Mouse (Mus musculus): ENCODE results near the gene Ghsr. TPM values are rescaled to one million over a fixed set of nuclear protein-coding genes. Genes with fewer than 3 reads are reported as not detected.
"Not testable (repeated sequence)": the region's sequence is repeated elsewhere in the genome, so short reads cannot be mapped to it uniquely, and the experiment has no call there.

Gene Ghsr
- polyA plus RNA-seq, 1 experiment from 2014 or later, result not detected

- H3K27ac ChIP-seq, result no peak overlapping the region
- no peaks in the 10 kb centered on the region for H3K36me3 ChIP-seq
- 47% methylated on average over 2 of the region's 2 CpGs for whole genome bisulfite sequencing
- no peak overlapping the region for H3K4me2 ChIP-seq
- H3K9ac ChIP-seq, result no peak overlapping the region
- H3K9me3 ChIP-seq, result no peaks in the 10 kb centered on the region
- H3K4me3 ChIP-seq, result no peak overlapping the region
- H3K4me1 ChIP-seq, result no peaks in the 10 kb centered on the region
- H3K27me3 ChIP-seq, result no peaks in the 10 kb centered on the region
- ATAC-seq (ENCODE audit: borderline replicate concordance, extremely low read depth, low FRiP score, low TSS enrichment), result peak; percentile 55; the same call in 1 of the 2 replicates
Measured at GRCm38 (mm10) chr3:27359100-27359720, 11.9 kb upstream of the Ghsr start.

- 7% methylated on average over 10 of the region's 10 CpGs for WGBS
- Histone ChIP-seq H3K27ac (no peak overlapping the region), H3K9me3 (no peaks in the 10 kb centered on the region), H3K36me3 (no peaks in the 10 kb centered on the region), H3K4me3 (no peak overlapping the region), H3K4me1 (peaks cover 7% of the 10 kb centered on the region; the same call in 1 of the 2 replicates), H3K27me3 (peaks cover 57% of the 10 kb centered on the region), H3K4me2 (no peak overlapping the region), H3K9ac (no peak overlapping the region)
- ATAC-seq (ENCODE audit: borderline replicate concordance, extremely low read depth, low FRiP score, low TSS enrichment), result no peak
Measured at GRCm38 (mm10) chr3:27370125-27370524, 1.0 kb upstream of the Ghsr start.

- Histone ChIP-seq H3K9me3 (no peaks in the 10 kb centered on the region), H3K36me3 (no peaks in the 10 kb centered on the region), H3K4me2 (peak overlapping the region; percentile 40; the same call in 1 of the 2 replicates), H3K27ac (no peak overlapping the region), H3K4me1 (peaks cover 7% of the 10 kb centered on the region; the same call in 1 of the 2 replicates), H3K4me3 (no peak overlapping the region), H3K27me3 (peaks cover 59% of the 10 kb centered on the region), H3K9ac (no peak overlapping the region)
- no peak for ATAC-seq (ENCODE audit: borderline replicate concordance, extremely low read depth, low FRiP score, low TSS enrichment)
- 6% methylated on average over 20 of the region's 20 CpGs for WGBS
Measured at GRCm38 (mm10) chr3:27370582-27371275, 422 bp upstream of the Ghsr start.

- H3K9me3 ChIP-seq, result no peaks in the 10 kb centered on the region
- under 1% methylated on average over 74 of the region's 77 CpGs for WGBS
- H3K4me3 ChIP-seq, result peak overlapping the region; percentile 8; the same call in 1 of the 2 replicates
- no peak overlapping the region for H3K9ac ChIP-seq
- no peaks in the 10 kb centered on the region for H3K36me3 ChIP-seq
- H3K4me2 ChIP-seq, result peak overlapping the region; percentile 40
- no peak overlapping the region for H3K27ac ChIP-seq
- peaks cover 59% of the 10 kb centered on the region for H3K27me3 ChIP-seq
- peaks cover 7% of the 10 kb centered on the region; the same call in 1 of the 2 replicates for H3K4me1 ChIP-seq
- ATAC-seq (ENCODE audit: borderline replicate concordance, extremely low read depth, low FRiP score, low TSS enrichment), result no peak
Measured at GRCm38 (mm10) chr3:27371725-27372650, 837 bp downstream of the Ghsr start.

GRCm38 (mm10) chr3:27374396-27374795, 3.2 kb downstream of the Ghsr start:
- no peak for ATAC-seq (ENCODE audit: borderline replicate concordance, extremely low read depth, low FRiP score, low TSS enrichment)
- H3K4me3 ChIP-seq, result no peak overlapping the region
- no peaks in the 10 kb centered on the region for H3K36me3 ChIP-seq
- H3K27ac ChIP-seq, result no peak overlapping the region
- no peaks in the 10 kb centered on the region for H3K9me3 ChIP-seq
- peaks cover 7% of the 10 kb centered on the region; the same call in 1 of the 2 replicates for H3K4me1 ChIP-seq
- peaks cover 54% of the 10 kb centered on the region for H3K27me3 ChIP-seq
- H3K9ac ChIP-seq, result no peak overlapping the region
- 39% methylated on average over 9 of the region's 9 CpGs for WGBS
- H3K4me2 ChIP-seq, result no peak overlapping the region

GRCm38 (mm10) chr3:27377935-27378334, 6.8 kb downstream of the Ghsr start:
- Histone ChIP-seq H3K9me3 (no peaks in the 10 kb centered on the region), H3K27ac (no peak overlapping the region), H3K4me3 (no peak overlapping the region), H3K36me3 (no peaks in the 10 kb centered on the region), H3K9ac (no peak overlapping the region), H3K4me2 (no peak overlapping the region), H3K27me3 (peaks cover 18% of the 10 kb centered on the region), H3K4me1 (no peaks in the 10 kb centered on the region)
- WGBS, result 40% methylated on average over 4 of the region's 4 CpGs
- no peak; the same call in 1 of the 2 replicates for ATAC-seq (ENCODE audit: borderline replicate concordance, extremely low read depth, low FRiP score, low TSS enrichment)

GRCm38 (mm10) chr3:27384836-27385235, 13.7 kb downstream of the Ghsr start:
- H3K9me3 ChIP-seq, result no peaks in the 10 kb centered on the region
- H3K4me2 ChIP-seq, result no peak overlapping the region
- ATAC-seq (ENCODE audit: borderline replicate concordance, extremely low read depth, low FRiP score, low TSS enrichment), result no peak
- no peak overlapping the region for H3K4me3 ChIP-seq
- no peak overlapping the region for H3K27ac ChIP-seq
- H3K36me3 ChIP-seq, result no peaks in the 10 kb centered on the region
- no peaks in the 10 kb centered on the region for H3K27me3 ChIP-seq
- WGBS, result 56% methylated on average over 3 of the region's 3 CpGs
- H3K4me1 ChIP-seq, result no peaks in the 10 kb centered on the region
- no peak overlapping the region for H3K9ac ChIP-seq

- Histone ChIP-seq H3K4me3 (no peak overlapping the region), H3K4me2 (no peak overlapping the region), H3K27ac (no peak overlapping the region), H3K36me3 (no peaks in the 10 kb centered on the region), H3K9me3 (no peaks in the 10 kb centered on the region), H3K4me1 (no peaks in the 10 kb centered on the region), H3K9ac (no peak overlapping the region), H3K27me3 (no peaks in the 10 kb centered on the region)
- 72% methylated on average over 1 of the region's 1 CpGs for WGBS
- ATAC-seq (ENCODE audit: borderline replicate concordance, extremely low read depth, low FRiP score, low TSS enrichment), result no peak
Measured at GRCm38 (mm10) chr3:27389923-27390322, 18.8 kb downstream of the Ghsr start.

- H3K36me3 ChIP-seq; H3K4me3 ChIP-seq; H3K9me3 ChIP-seq; H3K9ac ChIP-seq; H3K4me2 ChIP-seq; ATAC-seq (ENCODE audit: borderline replicate concordance, extremely low read depth, low FRiP score, low TSS enrichment); H3K27ac ChIP-seq; H3K27me3 ChIP-seq; H3K4me1 ChIP-seq: not testable (repeated sequence)
- 95% methylated on average over 3 of the region's 3 CpGs for WGBS
Measured at GRCm38 (mm10) chr3:27400996-27401395, 29.8 kb downstream of the Ghsr start.

GRCm38 (mm10) chr3:27406440-27406839, 35.3 kb downstream of the Ghsr start:
- H3K4me1 ChIP-seq, result no peaks in the 10 kb centered on the region
- WGBS, result 67% methylated on average over 3 of the region's 3 CpGs
- H3K4me3 ChIP-seq, result no peak overlapping the region
- H3K9ac ChIP-seq, result no peak overlapping the region
- H3K27ac ChIP-seq, result no peak overlapping the region
- ATAC-seq (ENCODE audit: borderline replicate concordance, extremely low read depth, low FRiP score, low TSS enrichment), result no peak
- H3K4me2 ChIP-seq, result no peak overlapping the region
- no peaks in the 10 kb centered on the region for H3K9me3 ChIP-seq
- H3K36me3 ChIP-seq, result no peaks in the 10 kb centered on the region
- no peaks in the 10 kb centered on the region for H3K27me3 ChIP-seq

- H3K4me3 ChIP-seq, result no peak overlapping the region
- no peaks in the 10 kb centered on the region for H3K36me3 ChIP-seq
- no peaks in the 10 kb centered on the region for H3K27me3 ChIP-seq
- no peaks in the 10 kb centered on the region for H3K4me1 ChIP-seq
- no peak overlapping the region for H3K4me2 ChIP-seq
- 67% methylated on average over 2 of the region's 2 CpGs for WGBS
- no peak overlapping the region for H3K27ac ChIP-seq
- no peaks in the 10 kb centered on the region for H3K9me3 ChIP-seq
- no peak overlapping the region for H3K9ac ChIP-seq
- ATAC-seq (ENCODE audit: borderline replicate concordance, extremely low read depth, low FRiP score, low TSS enrichment), result no peak
Measured at GRCm38 (mm10) chr3:27408564-27408963, 37.4 kb downstream of the Ghsr start.

Measured in lung, embryonic 15.5 days (tissue).